Mouse (Mus musculus): ENCODE results near the gene Dnajc11. TPM values are rescaled to one million over a fixed set of nuclear protein-coding genes. Genes with fewer than 3 reads are reported as not detected.

The Dnajc11 gene
- polyA plus RNA-seq, 2 experiments = 50.9 to 56.9 TPM

- 80% methylated on average over 8 of the region's 8 CpGs for WGBS
- H3K36me3 ChIP-seq (ENCODE audit: control insufficient read depth, insufficient read depth, low read length) = peaks cover 56% of the 10 kb centered on the region
Observed at GRCm38 (mm10) chr4:151980699-151981098, 47.2 kb downstream of the Dnajc11 start.

GRCm38 (mm10) chr4:151981363-151981762, 47.9 kb downstream of the Dnajc11 start:
- 9% methylated on average over 5 of the region's 5 CpGs for WGBS
- peak; percentile 51 for ATAC-seq (ENCODE audit: low FRiP score, low read depth)
- no peak overlapping the region for H3K27ac ChIP-seq (replicated peaks; ENCODE audit: low read depth, low read length)
- TF ChIP-seq POLR2A (IDR thresholded peaks at IDR 0.05; ENCODE audit: borderline replicate concordance, extremely low read depth, insufficient read depth, insufficient read length) = 0 out of 2 replicates have a peak, but pooled peaks have one; percentile 11
- H3K9ac ChIP-seq (ENCODE audit: low read depth, low read length, severe bottlenecking) = no peak overlapping the region
- peaks cover 56% of the 10 kb centered on the region for H3K36me3 ChIP-seq (ENCODE audit: control insufficient read depth, insufficient read depth, low read length)
- H3K4me1 ChIP-seq (ENCODE audit: control insufficient read depth, insufficient read depth, low read length) = no peaks in the 10 kb centered on the region
- DNase-seq (ENCODE audit: low spot score) = peak; percentile 69
- no peak overlapping the region for H3K4me2 ChIP-seq (replicated peaks; ENCODE audit: low read depth, low read length, severe bottlenecking)
- no peaks in the 10 kb centered on the region for H3K9me3 ChIP-seq (ENCODE audit: control insufficient read depth, low read length)
- H3K4me3 ChIP-seq (replicated peaks; ENCODE audit: low read length) = no peak overlapping the region
- H3K27me3 ChIP-seq (ENCODE audit: control insufficient read depth, insufficient read depth, low read length) = no peaks in the 10 kb centered on the region

More at GRCm38 (mm10) chr4:151980699-151981098, 47.2 kb downstream of the Dnajc11 start:
- Histone ChIP-seq H3K27ac (replicated peaks; ENCODE audit: low read depth, low read length) (no peak overlapping the region), H3K9ac (ENCODE audit: low read depth, low read length, severe bottlenecking) (no peak overlapping the region), H3K4me1 (ENCODE audit: control insufficient read depth, insufficient read depth, low read length) (no peaks in the 10 kb centered on the region), H3K4me3 (replicated peaks; ENCODE audit: low read length) (no peak overlapping the region), H3K4me2 (replicated peaks; ENCODE audit: low read depth, low read length, severe bottlenecking) (no peak overlapping the region), H3K9me3 (ENCODE audit: control insufficient read depth, low read length) (no peaks in the 10 kb centered on the region), H3K27me3 (ENCODE audit: control insufficient read depth, insufficient read depth, low read length) (no peaks in the 10 kb centered on the region)
- DNase-seq (ENCODE audit: low spot score) (no peak), ATAC-seq (ENCODE audit: low FRiP score, low read depth) (no peak)
- TF ChIP-seq POLR2A (IDR thresholded peaks at IDR 0.05; ENCODE audit: borderline replicate concordance, extremely low read depth, insufficient read depth, insufficient read length) = no peak

DNA sequence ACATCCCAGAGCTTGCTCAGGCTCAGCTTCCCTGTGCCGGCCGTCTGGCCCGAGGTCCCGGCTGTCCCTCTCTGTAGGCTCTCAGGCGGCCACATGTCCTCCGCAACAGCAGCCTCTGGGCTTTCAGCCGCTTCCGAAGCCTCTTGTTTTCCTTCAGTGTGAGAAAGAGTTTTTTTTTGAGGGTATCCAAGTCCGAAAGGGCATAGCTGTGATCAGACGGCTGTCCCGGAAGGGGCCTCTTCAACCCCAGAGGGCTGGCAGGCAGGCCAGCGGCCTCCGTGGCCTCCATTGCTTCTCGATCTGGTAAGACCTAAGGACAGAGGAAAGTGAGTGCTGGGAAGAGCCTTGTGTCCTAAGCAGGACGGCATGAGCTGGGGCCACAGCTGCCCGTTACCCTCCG, 49.6 kb downstream of the Dnajc11 start:
- ATAC-seq (ENCODE audit: low FRiP score, low read depth) = no peak

GRCm38 (mm10) chr4:151983560-151983959, 50.1 kb downstream of the Dnajc11 start:
- Histone ChIP-seq H3K4me1 (ENCODE audit: control insufficient read depth, insufficient read depth, low read length) (peaks cover 7% of the 10 kb centered on the region; the same call in 1 of the 2 replicates), H3K27ac (replicated peaks; ENCODE audit: low read depth, low read length) (no peak overlapping the region; the same call in 1 of the 2 replicates), H3K4me2 (replicated peaks; ENCODE audit: low read depth, low read length, severe bottlenecking) (no peak overlapping the region), H3K4me3 (replicated peaks; ENCODE audit: low read length) (0 out of 2 replicates have a peak overlapping the region, but pooled peaks have one; percentile 4), H3K36me3 (ENCODE audit: control insufficient read depth, insufficient read depth, low read length) (peaks cover 45% of the 10 kb centered on the region), H3K9ac (ENCODE audit: low read depth, low read length, severe bottlenecking) (no peak overlapping the region), H3K27me3 (ENCODE audit: control insufficient read depth, insufficient read depth, low read length) (no peaks in the 10 kb centered on the region), H3K9me3 (ENCODE audit: control insufficient read depth, low read length) (no peaks in the 10 kb centered on the region)
- no peak for TF ChIP-seq POLR2A (IDR thresholded peaks at IDR 0.05; ENCODE audit: borderline replicate concordance, extremely low read depth, insufficient read depth, insufficient read length)
- DNase-seq (ENCODE audit: low spot score) (peak; percentile 58), ATAC-seq (ENCODE audit: low FRiP score, low read depth) (peak; percentile 75)
- WGBS = 34% methylated on average over 8 of the region's 9 CpGs

More for the DNA sequence above, 49.6 kb downstream of the Dnajc11 start:
- Histone ChIP-seq H3K4me3 (replicated peaks; ENCODE audit: low read length) (0 out of 2 replicates have a peak overlapping the region, but pooled peaks have one; percentile 4), H3K27ac (replicated peaks; ENCODE audit: low read depth, low read length) (no peak overlapping the region; the same call in 1 of the 2 replicates), H3K27me3 (ENCODE audit: control insufficient read depth, insufficient read depth, low read length) (no peaks in the 10 kb centered on the region), H3K9ac (ENCODE audit: low read depth, low read length, severe bottlenecking) (no peak overlapping the region), H3K4me2 (replicated peaks; ENCODE audit: low read depth, low read length, severe bottlenecking) (no peak overlapping the region), H3K36me3 (ENCODE audit: control insufficient read depth, insufficient read depth, low read length) (peaks cover 48% of the 10 kb centered on the region), H3K4me1 (ENCODE audit: control insufficient read depth, insufficient read depth, low read length) (peaks cover 7% of the 10 kb centered on the region; the same call in 1 of the 2 replicates), H3K9me3 (ENCODE audit: control insufficient read depth, low read length) (no peaks in the 10 kb centered on the region)
- DNase-seq (ENCODE audit: low spot score) = no peak
- no peak for TF ChIP-seq POLR2A (IDR thresholded peaks at IDR 0.05; ENCODE audit: borderline replicate concordance, extremely low read depth, insufficient read depth, insufficient read length)
- WGBS = 62% methylated on average over 16 of the region's 17 CpGs

DNA sequence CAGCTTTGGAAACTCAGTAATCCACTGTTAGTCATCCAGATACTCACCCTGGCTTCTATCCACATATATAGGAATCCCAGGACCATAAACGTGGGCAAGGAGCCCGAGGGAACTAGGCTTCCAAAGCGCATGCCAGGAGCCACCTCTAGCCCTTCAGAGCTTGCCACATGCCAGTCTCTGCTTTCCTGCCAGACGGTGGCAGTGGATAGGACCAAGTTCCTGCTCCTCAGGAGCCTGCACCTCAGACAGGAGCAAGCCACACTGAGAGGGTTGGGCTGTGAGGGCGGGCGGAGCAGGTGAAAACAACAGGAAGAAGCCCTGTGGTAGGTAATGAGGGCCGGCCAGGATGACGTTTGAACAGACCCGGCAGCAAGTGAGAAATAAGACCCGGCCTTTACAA, 52.4 kb downstream of the Dnajc11 start:
- H3K27ac ChIP-seq (replicated peaks; ENCODE audit: low read depth, low read length) = no peak overlapping the region
- DNase-seq (ENCODE audit: low spot score) (no peak), ATAC-seq (ENCODE audit: low FRiP score, low read depth) (no peak)
- no peaks in the 10 kb centered on the region for H3K9me3 ChIP-seq (ENCODE audit: control insufficient read depth, low read length)
- H3K4me3 ChIP-seq (replicated peaks; ENCODE audit: low read length) = no peak overlapping the region
- H3K9ac ChIP-seq (ENCODE audit: low read depth, low read length, severe bottlenecking) = no peak overlapping the region
- no peaks in the 10 kb centered on the region for H3K27me3 ChIP-seq (ENCODE audit: control insufficient read depth, insufficient read depth, low read length)
- H3K4me1 ChIP-seq (ENCODE audit: control insufficient read depth, insufficient read depth, low read length) = peaks cover 7% of the 10 kb centered on the region; the same call in 1 of the 2 replicates
- peaks cover 45% of the 10 kb centered on the region for H3K36me3 ChIP-seq (ENCODE audit: control insufficient read depth, insufficient read depth, low read length)
- no peak overlapping the region for H3K4me2 ChIP-seq (replicated peaks; ENCODE audit: low read depth, low read length, severe bottlenecking)
- TF ChIP-seq POLR2A (IDR thresholded peaks at IDR 0.05; ENCODE audit: borderline replicate concordance, extremely low read depth, insufficient read depth, insufficient read length) = no peak
- 23% methylated on average over 10 of the region's 10 CpGs for WGBS
